Mouse (Mus musculus): ENCODE measurements around the gene Tmem203. TPM values are rescaled to one million over a fixed set of nuclear protein-coding genes. Genes with fewer than 3 reads are reported as not detected.

Gene Tmem203
- polyA plus RNA-seq, 1 experiment from 2014 or later, result 15.4 TPM

DNA sequence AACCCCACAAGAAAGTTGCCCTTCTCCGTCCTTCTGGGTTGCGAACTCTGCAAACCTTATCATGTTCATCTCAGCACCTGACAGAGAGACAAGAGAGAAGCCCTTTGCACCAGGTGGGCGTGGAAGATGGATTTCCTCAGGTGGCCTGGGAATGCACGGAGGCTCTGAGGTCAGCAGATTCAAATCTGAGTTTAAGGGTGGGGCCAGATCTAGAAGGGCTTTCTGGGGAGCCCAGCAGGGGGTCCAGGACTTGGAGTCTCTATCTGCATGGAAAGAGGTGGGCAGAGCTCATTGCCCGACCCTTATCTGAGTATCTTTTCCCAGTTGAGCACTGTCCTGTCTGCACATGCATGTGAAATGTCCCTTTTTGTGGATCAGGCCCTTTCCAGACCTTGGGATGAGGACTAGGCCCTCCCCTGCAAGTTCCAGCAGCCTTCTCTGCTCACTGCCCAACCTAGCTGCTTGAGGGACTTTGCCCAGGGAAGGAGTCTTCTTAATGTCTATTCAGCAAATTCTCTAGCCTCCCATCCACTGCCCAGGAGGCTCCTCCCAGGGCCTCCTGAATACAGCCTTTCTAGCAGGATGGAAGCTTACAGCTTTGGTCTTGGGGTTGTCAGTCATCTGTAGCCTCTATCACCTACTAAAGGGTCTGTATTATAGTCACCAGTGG lies 20.6 kb upstream of the Tmem203 start:
- Histone ChIP-seq H3K27me3 (replicated peaks) (peaks cover 6% of the 10 kb centered on the region; the same call in 1 of the 2 replicates), H3K9me3 (no peaks in the 10 kb centered on the region), H3K4me2 (no peak overlapping the region), H3K27ac (no peak overlapping the region), H3K36me3 (replicated peaks) (no peaks in the 10 kb centered on the region), H3K4me3 (no peak overlapping the region), H3K9ac (no peak overlapping the region), H3K4me1 (no peaks in the 10 kb centered on the region)
- 74% methylated on average over 5 of the region's 5 CpGs for WGBS
- no peak for ATAC-seq (replicated peaks)

DNA sequence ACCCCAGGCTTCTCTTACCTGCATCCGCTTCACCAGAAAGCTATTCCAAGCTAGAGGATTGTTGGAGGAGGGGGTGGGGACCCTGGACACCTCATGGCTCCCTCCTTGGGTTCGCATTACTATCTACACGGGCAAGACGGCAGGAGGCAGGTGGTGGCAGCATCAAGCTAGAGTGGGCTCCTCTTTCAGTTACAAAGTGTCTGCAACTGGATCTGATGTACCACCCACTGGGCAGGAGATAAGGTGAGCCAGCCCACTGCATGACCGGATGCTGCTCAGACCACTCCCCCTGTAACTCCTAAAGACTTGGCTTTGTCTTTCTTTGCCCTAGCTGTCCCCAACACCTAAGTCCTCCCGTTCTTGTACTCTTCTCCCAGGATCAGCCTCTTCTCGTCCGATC lies 18.6 kb upstream of the Tmem203 start, which contains the start of gene Rnf224:
Gene Rnf224 (minus strand): TSS at position 174 of the 400 bp plus-strand sequence.
- no peak for ATAC-seq (replicated peaks)
- 45% methylated on average over 8 of the region's 8 CpGs for WGBS
- no peaks in the 10 kb centered on the region for H3K36me3 ChIP-seq (replicated peaks)
- no peak within 1 kb of the TSS for H3K4me3 ChIP-seq
- H3K27me3 ChIP-seq (replicated peaks), result peaks cover 6% of the 10 kb centered on the region; the same call in 1 of the 2 replicates
- no peak within 1 kb of the TSS for H3K4me2 ChIP-seq
- H3K4me1 ChIP-seq, result peaks cover 13% of the 10 kb centered on the region
- no peak within 1 kb of the TSS for H3K9ac ChIP-seq
- no peaks in the 10 kb centered on the region for H3K9me3 ChIP-seq
- no peak within 1 kb of the TSS for H3K27ac ChIP-seq

DNA sequence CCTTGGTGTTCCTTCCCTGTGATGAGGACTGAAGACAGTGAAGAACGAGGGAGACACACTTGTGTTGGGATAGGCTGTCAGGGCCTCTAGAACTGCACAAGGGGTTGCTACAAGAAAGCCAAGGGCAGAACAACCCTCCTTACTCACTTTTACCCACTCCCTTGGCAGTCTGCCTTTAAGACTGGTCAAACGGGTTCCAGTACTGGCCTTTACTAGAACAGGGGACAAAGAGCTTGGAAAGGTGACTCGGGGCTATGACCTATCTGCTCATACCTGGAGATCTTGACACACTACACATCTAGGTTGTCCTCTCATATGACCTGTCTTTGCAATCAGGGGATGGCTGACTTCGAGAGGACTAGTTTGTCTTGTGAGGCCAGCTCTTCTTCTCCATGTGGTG lies 17.7 kb upstream of the Tmem203 start:
- Histone ChIP-seq H3K4me2 (no peak overlapping the region), H3K27me3 (replicated peaks) (peaks cover 6% of the 10 kb centered on the region; the same call in 1 of the 2 replicates), H3K9me3 (no peaks in the 10 kb centered on the region), H3K36me3 (replicated peaks) (no peaks in the 10 kb centered on the region), H3K9ac (no peak overlapping the region), H3K4me1 (peaks cover 15% of the 10 kb centered on the region), H3K27ac (no peak overlapping the region), H3K4me3 (no peak overlapping the region)
- 74% methylated on average over 4 of the region's 4 CpGs for WGBS
- ATAC-seq (replicated peaks), result no peak

DNA sequence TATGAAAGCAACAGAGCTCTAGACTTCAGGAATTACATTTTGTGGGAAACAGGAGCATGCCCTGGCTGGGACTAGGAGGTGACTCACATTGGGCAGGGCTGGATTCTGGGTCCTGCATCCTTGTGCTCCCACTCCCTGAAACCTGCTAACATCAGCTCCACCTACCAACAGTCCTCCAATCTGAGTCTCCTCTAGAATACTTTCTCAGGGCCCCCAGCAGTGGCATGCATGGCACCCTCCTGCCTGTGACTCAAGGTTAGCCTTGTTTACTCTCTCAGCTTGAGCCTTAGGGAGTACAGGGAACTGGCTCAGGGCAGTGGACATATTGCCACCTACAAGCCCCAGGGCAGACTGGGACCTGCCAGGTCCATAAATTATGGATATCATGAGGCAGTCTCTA lies 17.1 kb upstream of the Tmem203 start:
- no peak overlapping the region for H3K4me3 ChIP-seq
- H3K9ac ChIP-seq, result no peak overlapping the region
- no peak overlapping the region for H3K4me2 ChIP-seq
- no peaks in the 10 kb centered on the region for H3K36me3 ChIP-seq (replicated peaks)
- no peak overlapping the region for H3K27ac ChIP-seq
- H3K27me3 ChIP-seq (replicated peaks), result peaks cover 6% of the 10 kb centered on the region; the same call in 1 of the 2 replicates
- no peak for ATAC-seq (replicated peaks)
- H3K4me1 ChIP-seq, result peaks cover 21% of the 10 kb centered on the region
- H3K9me3 ChIP-seq, result no peaks in the 10 kb centered on the region

DNA sequence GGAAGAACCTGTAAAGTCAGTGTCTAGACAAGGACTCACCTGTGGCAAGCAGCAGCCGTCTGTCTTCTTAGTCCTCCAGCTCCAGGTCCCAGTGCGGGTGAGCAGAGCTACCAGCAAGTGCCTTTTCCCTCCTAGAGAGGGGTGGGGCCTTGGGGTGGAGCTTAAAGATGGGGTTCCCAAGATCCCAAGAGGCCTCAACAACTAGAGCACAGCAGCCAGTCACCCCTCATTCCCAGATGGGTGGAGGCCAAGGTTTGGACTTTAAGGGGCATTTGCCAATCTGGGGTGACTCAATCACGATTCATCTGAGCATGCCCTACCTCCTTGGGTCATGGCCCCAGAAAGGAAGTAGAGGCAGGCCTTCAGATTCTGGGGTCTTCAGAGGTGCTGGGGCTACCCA lies 15.5 kb upstream of the Tmem203 start:
- Histone ChIP-seq H3K9me3 (no peaks in the 10 kb centered on the region), H3K36me3 (replicated peaks) (no peaks in the 10 kb centered on the region), H3K4me2 (no peak overlapping the region), H3K4me3 (no peak overlapping the region), H3K4me1 (peaks cover 31% of the 10 kb centered on the region), H3K27ac (no peak overlapping the region), H3K9ac (no peak overlapping the region), H3K27me3 (replicated peaks) (peaks cover 6% of the 10 kb centered on the region; the same call in 1 of the 2 replicates)
- no peak for ATAC-seq (replicated peaks)
- WGBS, result 90% methylated on average over 3 of the region's 3 CpGs

DNA sequence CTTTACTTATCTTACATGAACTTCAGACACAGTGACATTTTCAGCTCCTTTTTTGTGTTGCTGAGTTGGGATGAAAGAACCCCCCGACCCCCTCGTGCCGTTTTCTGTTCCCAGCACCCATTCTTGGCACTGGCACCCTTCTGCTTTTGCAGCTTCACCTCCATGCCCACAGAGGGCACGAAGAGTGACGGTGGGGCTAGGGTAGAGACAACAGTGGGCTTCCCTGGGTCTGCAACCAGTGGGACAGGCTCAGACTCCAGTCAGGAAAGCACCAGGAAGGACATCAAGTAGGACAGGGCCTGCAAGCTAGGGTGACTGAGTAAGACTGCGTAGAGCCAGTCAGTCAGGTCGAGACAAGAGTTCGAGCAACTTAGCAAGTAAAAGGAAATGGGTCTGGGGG lies 14.9 kb upstream of the Tmem203 start:
- no peak overlapping the region; the same call in 1 of the 2 replicates for H3K9ac ChIP-seq
- peak overlapping the region; percentile 77 for H3K27ac ChIP-seq
- H3K36me3 ChIP-seq (replicated peaks), result no peaks in the 10 kb centered on the region
- H3K4me2 ChIP-seq, result peak overlapping the region; percentile 90
- peak; percentile 12; the same call in 1 of the 2 replicates for ATAC-seq (replicated peaks)
- H3K9me3 ChIP-seq, result no peaks in the 10 kb centered on the region
- H3K4me1 ChIP-seq, result peaks cover 31% of the 10 kb centered on the region
- WGBS, result 47% methylated on average over 8 of the region's 8 CpGs
- H3K27me3 ChIP-seq (replicated peaks), result 0 out of 2 replicates have a peak, but pooled peaks cover under 1% of the 10 kb centered on the region
- peak overlapping the region; percentile 56 for H3K4me3 ChIP-seq

DNA sequence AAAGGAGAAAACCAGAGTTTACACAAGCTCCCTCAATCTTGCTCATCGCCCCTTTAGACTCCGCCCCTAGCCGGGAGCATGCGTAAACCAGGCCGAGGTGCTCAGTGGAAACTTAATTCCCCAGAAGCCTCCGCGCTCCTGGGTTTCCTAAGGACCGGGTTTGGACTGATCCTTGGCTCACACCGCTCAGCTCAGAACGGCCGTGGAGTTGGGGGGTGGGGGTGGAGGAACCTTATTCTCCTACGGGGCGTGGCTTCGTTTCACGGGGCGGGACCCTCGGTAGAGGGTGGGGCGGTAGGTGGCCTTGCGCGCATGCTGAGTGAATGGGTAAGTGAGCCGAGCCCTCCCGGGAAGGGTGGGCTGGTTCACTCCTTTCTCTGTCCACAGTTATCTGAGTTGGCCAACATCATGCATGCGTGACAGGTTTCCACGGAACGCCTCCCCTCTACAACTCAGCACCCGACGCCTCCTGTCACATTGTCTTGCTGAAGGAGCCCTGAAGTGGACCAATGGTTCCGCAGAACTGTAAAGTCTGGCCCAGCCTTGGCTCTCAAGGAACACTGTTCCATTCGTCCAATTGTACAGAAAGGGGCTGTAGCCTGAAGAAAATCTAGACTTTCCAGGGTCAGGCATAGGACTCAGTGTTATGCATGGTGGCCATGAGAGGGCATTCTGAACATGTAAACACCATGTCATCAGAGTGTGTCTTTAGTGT lies 14.4 kb upstream of the Tmem203 start:
- Histone ChIP-seq H3K4me2 (peak overlapping the region; percentile 90), H3K27ac (peak overlapping the region; percentile 77), H3K9me3 (no peaks in the 10 kb centered on the region), H3K36me3 (replicated peaks) (no peaks in the 10 kb centered on the region), H3K4me3 (peak overlapping the region; percentile 56), H3K27me3 (replicated peaks) (no peaks in the 10 kb centered on the region), H3K4me1 (peaks cover 31% of the 10 kb centered on the region), H3K9ac (peak overlapping the region; percentile 40; the same call in 1 of the 2 replicates)
- peak; percentile 71 for ATAC-seq (replicated peaks)
- 2% methylated on average over 29 of the region's 29 CpGs for WGBS

DNA sequence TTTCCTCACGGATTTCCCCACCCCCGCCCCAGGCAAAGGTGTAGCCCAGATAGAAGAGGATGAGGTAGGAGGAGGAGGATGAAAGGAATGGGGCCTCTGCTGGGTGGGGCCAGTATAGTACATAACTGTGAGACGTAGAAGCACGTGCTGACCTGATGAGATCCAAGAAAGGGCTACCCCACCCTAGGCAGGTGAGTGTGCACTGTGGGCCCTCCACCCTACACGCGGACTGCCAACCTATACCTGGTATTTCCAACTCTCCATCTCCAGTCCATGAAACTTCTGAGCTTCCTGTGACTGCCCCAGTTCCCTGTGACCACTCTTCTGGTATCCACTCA lies 13.8 kb upstream of the Tmem203 start:
- H3K36me3 ChIP-seq (replicated peaks), result no peaks in the 10 kb centered on the region
- H3K4me1 ChIP-seq, result peaks cover 31% of the 10 kb centered on the region
- 18% methylated on average over 6 of the region's 6 CpGs for WGBS
- H3K27ac ChIP-seq, result peak overlapping the region; percentile 77
- H3K4me2 ChIP-seq, result peak overlapping the region; percentile 90
- no peaks in the 10 kb centered on the region for H3K9me3 ChIP-seq
- H3K4me3 ChIP-seq, result peak overlapping the region; percentile 56
- H3K27me3 ChIP-seq (replicated peaks), result no peaks in the 10 kb centered on the region
- ATAC-seq (replicated peaks), result peak; percentile 53
- H3K9ac ChIP-seq, result no peak overlapping the region

DNA sequence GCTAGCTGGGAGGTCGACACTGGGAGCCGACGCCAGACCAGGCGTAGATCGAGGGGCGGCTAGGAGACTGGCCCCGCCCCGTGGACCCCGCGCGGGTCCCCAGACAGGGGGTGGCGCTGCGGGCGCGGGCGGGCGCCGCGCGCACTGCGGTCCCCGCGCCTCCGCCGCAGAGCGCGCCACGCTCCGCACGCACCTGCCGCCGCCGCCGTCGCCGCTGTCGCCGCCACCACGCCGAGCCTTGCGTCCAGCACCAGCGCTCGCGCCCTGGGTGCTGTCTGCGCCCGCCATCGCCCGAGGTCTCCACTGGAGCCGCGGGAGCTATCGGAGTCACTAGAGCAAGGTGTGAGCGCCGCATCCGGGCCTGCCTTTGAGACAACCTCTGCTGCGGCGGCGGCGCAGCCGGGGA lies 13.1 kb upstream of the Tmem203 start, which contains the start of the genes Rnf208 and Cysrt1:
Gene Rnf208 (plus strand): TSS at position 155 of the 406 bp plus-strand sequence.
Gene Cysrt1 (minus strand): TSS at position 352 of the 406 bp plus-strand sequence.
- Histone ChIP-seq H3K27ac (peak within 1 kb of the TSS; percentile 77), H3K27me3 (replicated peaks) (no peaks in the 10 kb centered on the region), H3K36me3 (replicated peaks) (no peaks in the 10 kb centered on the region), H3K4me2 (peak within 1 kb of the TSS; percentile 90), H3K4me3 (peak within 1 kb of the TSS; percentile 56), H3K9me3 (no peaks in the 10 kb centered on the region), H3K4me1 (peaks cover 31% of the 10 kb centered on the region), H3K9ac (peak within 1 kb of the TSS; percentile 65)
- 0% methylated on average over 59 of the region's 59 CpGs for WGBS
- peak; percentile 53 for ATAC-seq (replicated peaks)

DNA sequence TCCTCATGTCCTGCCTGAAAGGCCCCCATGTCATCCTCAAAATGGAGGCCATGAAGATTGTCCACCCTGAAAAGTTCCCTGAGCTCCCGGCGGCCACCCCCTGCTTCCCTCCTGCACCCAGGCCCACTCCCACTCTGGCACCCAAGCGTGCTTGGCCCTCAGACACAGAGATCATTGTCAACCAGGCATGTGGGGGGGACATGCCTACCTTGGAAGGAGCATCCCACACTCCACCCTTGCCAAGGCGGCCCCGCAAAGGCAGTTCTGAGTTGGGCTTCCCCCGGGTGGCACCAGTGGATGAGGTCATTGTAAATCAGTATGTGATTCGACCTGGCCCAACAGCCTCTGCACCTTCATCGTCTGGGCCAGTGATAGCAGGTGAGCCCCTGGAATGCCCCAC lies 11.9 kb upstream of the Tmem203 start:
- Histone ChIP-seq H3K9ac (peak overlapping the region; percentile 65; the same call in 1 of the 2 replicates), H3K4me2 (peak overlapping the region; percentile 90), H3K27me3 (replicated peaks) (no peaks in the 10 kb centered on the region), H3K27ac (no peak overlapping the region), H3K4me1 (peaks cover 31% of the 10 kb centered on the region), H3K4me3 (peak overlapping the region; percentile 56), H3K9me3 (no peaks in the 10 kb centered on the region), H3K36me3 (replicated peaks) (no peaks in the 10 kb centered on the region)
- no peak for ATAC-seq (replicated peaks)
- WGBS, result 81% methylated on average over 8 of the region's 8 CpGs

DNA sequence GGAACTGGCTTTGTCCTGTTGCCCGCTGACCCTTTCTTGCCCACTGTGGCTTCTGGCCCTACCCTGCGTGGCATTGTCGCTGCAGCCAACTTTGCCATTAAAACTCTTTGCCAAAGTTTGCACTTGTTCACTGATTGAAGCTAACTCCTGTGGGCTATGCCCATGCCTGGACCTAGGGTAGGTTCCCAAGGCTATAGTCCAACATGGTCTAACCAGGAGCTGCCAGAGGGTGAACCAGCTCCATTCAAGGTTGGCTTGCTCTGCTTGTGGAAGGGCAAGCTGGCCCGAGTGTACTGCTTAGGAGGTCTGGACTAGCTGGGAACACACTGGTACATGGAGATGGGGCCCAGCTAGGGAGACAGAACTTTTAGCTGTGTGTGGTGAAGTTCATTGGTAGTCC lies 11.1 kb upstream of the Tmem203 start:
- 89% methylated on average over 4 of the region's 4 CpGs for WGBS
- H3K27me3 ChIP-seq (replicated peaks), result no peaks in the 10 kb centered on the region
- ATAC-seq (replicated peaks), result no peak
- no peaks in the 10 kb centered on the region for H3K36me3 ChIP-seq (replicated peaks)
- H3K9ac ChIP-seq, result no peak overlapping the region
- no peaks in the 10 kb centered on the region for H3K9me3 ChIP-seq
- H3K4me3 ChIP-seq, result no peak overlapping the region
- H3K4me1 ChIP-seq, result peaks cover 31% of the 10 kb centered on the region
- H3K27ac ChIP-seq, result no peak overlapping the region
- no peak overlapping the region for H3K4me2 ChIP-seq

DNA sequence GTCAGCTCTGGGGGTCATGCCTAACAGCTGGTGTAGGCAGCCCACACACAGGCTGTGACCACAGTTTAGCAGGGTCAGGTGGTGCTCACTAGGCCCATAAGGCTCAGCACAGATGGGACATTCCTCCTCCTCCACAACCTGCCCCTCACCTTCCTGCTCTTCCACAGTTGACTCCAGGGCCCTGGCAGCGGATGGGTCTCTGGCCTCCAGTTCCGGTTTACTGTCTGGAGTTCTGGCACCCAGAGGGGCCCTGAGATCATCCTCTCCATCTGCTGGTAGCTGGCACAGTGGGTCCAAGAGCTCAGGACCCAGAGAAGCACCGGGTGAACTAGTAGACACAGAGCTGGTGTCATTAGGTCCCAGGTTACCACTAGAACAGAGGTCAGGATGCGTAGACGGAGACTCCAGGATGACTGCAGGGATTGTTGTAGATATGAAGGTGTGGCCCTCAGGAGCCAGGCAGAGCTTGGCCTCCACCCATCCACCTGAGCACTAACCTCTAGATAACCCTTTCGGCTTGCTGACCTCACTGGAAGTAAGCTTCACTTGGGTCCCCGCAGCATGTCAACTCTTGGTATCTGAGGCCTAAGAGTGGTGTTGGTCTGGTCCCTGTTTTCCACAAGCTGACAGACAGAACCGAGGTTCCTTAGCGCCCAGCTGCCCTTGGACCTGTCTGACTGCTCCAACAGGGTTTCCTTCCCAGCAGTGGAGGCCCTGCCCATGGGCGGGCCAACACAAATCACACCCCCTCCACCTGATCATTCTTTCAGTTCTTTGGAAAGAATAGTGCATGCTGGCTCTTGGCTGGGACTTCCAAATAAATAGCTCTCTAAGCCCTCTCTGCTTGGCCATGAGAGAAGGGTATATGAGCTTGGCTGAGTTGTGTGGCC lies 8.8 kb upstream of the Tmem203 start, which contains the start of gene AL732309.1:
Gene AL732309.1 (minus strand): TSS at position 681 of the 890 bp plus-strand sequence.
- Histone ChIP-seq H3K36me3 (replicated peaks) (0 out of 2 replicates have a peak, but pooled peaks cover 4% of the 10 kb centered on the region), H3K27me3 (replicated peaks) (no peaks in the 10 kb centered on the region), H3K9ac (no peak within 1 kb of the TSS), H3K4me1 (peaks cover 21% of the 10 kb centered on the region), H3K4me3 (no peak within 1 kb of the TSS), H3K9me3 (no peaks in the 10 kb centered on the region), H3K27ac (no peak within 1 kb of the TSS), H3K4me2 (no peak within 1 kb of the TSS)
- ATAC-seq (replicated peaks), result no peak
- WGBS, result 93% methylated on average over 10 of the region's 10 CpGs

Data from midbrain, embryonic 15.5 days (tissue).